In the genomic region with DNA sequence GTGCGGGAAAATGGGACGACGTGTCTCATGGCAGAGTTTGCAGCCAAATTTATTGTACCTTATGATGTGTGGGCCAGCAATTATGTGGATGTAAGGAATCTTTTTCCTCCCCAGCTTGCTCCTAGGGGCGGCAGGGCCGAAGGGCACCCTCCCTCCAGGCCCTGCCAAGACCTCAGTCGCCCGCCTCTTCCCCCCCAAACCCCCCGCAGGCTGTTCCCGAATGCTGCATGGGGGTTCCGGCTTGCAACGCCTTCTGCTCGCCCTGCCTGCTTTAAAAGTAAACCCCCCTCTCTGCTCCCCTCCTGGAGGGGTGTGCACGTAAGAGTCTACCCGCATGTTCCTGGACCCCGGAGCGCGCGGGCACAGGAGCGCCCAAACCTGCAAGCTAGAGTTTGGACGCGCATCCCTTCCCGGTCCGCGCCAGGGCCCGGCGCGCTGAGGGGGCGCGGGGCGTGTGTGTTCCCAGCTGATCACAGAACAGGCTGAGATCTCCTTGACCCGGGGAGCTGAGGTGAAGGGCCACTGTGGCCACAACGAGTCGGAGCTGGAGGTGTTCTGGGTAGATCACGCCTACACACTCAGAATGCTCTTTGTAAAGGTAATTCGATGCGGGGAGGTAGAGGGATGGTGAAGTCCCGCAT, we compare ENCODE assay signal across 9 mouse cellular contexts. TPM values are rescaled to one million over a fixed set of nuclear protein-coding genes. Genes with fewer than 3 reads are reported as not detected.
DNase-seq lines count a peak whose midpoint lies in the region; ATAC-seq and TF ChIP-seq lines count a peak whose summit lies in the region.
"Had no signal": no experiment of that assay in that cellular context is flagged by ENCODE, and none has a peak within 500 bp of the region (broad histone marks: within the 10 kb centered on the region; RNA-seq: fewer than 3 reads in every experiment).

No protein-coding gene starts in this region.

- no peak overlapping the region for H3K27ac ChIP-seq in heart, embryonic 10.5 days
- H3K27ac ChIP-seq in embryonic facial prominence, embryonic 14.5 days (replicated peaks; ENCODE audit: low read depth, low read length), result no peak overlapping the region
- no peak overlapping the region for H3K27ac ChIP-seq in limb, embryonic 12.5 days
- H3K27ac ChIP-seq in lung, postnatal 0 days (ENCODE audit: low read length), result no peak overlapping the region

- no peak for TF ChIP-seq CTCF in lung, postnatal 0 days (IDR thresholded peaks at IDR 0.05)

- H3K4me3 ChIP-seq in heart, embryonic 10.5 days, result peak overlapping the region; percentile 47
- H3K4me3 ChIP-seq in embryonic facial prominence, embryonic 14.5 days (ENCODE audit: low read depth, low read length), result peak overlapping the region; percentile 35
- peak overlapping the region; percentile 42 for H3K4me3 ChIP-seq in limb, embryonic 12.5 days (replicated peaks)
- no peak overlapping the region for H3K4me3 ChIP-seq in lung, postnatal 0 days (ENCODE audit: low read depth, low read length)

- H3K27me3 ChIP-seq in heart, embryonic 10.5 days (ENCODE audit: insufficient read depth, poor library complexity, severe bottlenecking), result peaks cover 47% of the 10 kb centered on the region
- peaks cover 38% of the 10 kb centered on the region for H3K27me3 ChIP-seq in embryonic facial prominence, embryonic 14.5 days (replicated peaks; ENCODE audit: control insufficient read depth, insufficient read depth, low read length)
- peaks cover 38% of the 10 kb centered on the region for H3K27me3 ChIP-seq in limb, embryonic 12.5 days
- peaks cover 16% of the 10 kb centered on the region for H3K27me3 ChIP-seq in lung, postnatal 0 days (replicated peaks; ENCODE audit: insufficient read depth, low read length)

- no peak; the same call in 1 of the 2 replicates for ATAC-seq in embryonic facial prominence, embryonic 14.5 days (ENCODE audit: low read depth)
- no peak for ATAC-seq in limb, embryonic 12.5 days (ENCODE audit: insufficient number of reproducible peaks, insufficient read depth, low FRiP score, low TSS enrichment, low read depth)
- no peak for ATAC-seq in lung, postnatal 0 days

- no peaks in the 10 kb centered on the region for H3K36me3 ChIP-seq in heart, embryonic 10.5 days
- H3K36me3 ChIP-seq in embryonic facial prominence, embryonic 14.5 days (ENCODE audit: control insufficient read depth, insufficient read depth, low read length), result no peaks in the 10 kb centered on the region
- H3K36me3 ChIP-seq in limb, embryonic 12.5 days, result no peaks in the 10 kb centered on the region
- H3K36me3 ChIP-seq in lung, postnatal 0 days (ENCODE audit: insufficient read depth, low read length), result no peaks in the 10 kb centered on the region

- H3K9me3 ChIP-seq in heart, embryonic 10.5 days, result no peaks in the 10 kb centered on the region
- no peaks in the 10 kb centered on the region for H3K9me3 ChIP-seq in embryonic facial prominence, embryonic 14.5 days (ENCODE audit: control insufficient read depth, low read length)
- no peaks in the 10 kb centered on the region for H3K9me3 ChIP-seq in limb, embryonic 12.5 days
- H3K9me3 ChIP-seq in lung, postnatal 0 days (ENCODE audit: low read length), result no peaks in the 10 kb centered on the region

- peaks cover 15% of the 10 kb centered on the region for H3K4me1 ChIP-seq in heart, embryonic 10.5 days
- H3K4me1 ChIP-seq in embryonic facial prominence, embryonic 14.5 days (ENCODE audit: control insufficient read depth, insufficient read depth, low read length), result peaks cover 13% of the 10 kb centered on the region
- peaks cover 20% of the 10 kb centered on the region for H3K4me1 ChIP-seq in limb, embryonic 12.5 days (replicated peaks)
- no peaks in the 10 kb centered on the region for H3K4me1 ChIP-seq in lung, postnatal 0 days (ENCODE audit: insufficient read depth, low read depth, low read length)

- peak overlapping the region; percentile 61 for H3K4me2 ChIP-seq in embryonic facial prominence, embryonic 14.5 days (ENCODE audit: low read depth, low read length)
- peak overlapping the region; percentile 79 for H3K4me2 ChIP-seq in limb, embryonic 12.5 days
- H3K4me2 ChIP-seq in lung, postnatal 0 days (replicated peaks; ENCODE audit: low read depth, low read length), result no peak overlapping the region

- no peak overlapping the region for H3K9ac ChIP-seq in embryonic facial prominence, embryonic 14.5 days (ENCODE audit: low read depth, low read length)
- peak overlapping the region; percentile 45 for H3K9ac ChIP-seq in limb, embryonic 12.5 days (replicated peaks)
- no peak overlapping the region for H3K9ac ChIP-seq in lung, postnatal 0 days (replicated peaks; ENCODE audit: low read depth)

- WGBS in heart, embryonic 10.5 days, result 2% methylated on average over 37 of the region's 37 CpGs
- under 1% methylated on average over 35 of the region's 37 CpGs for WGBS in embryonic facial prominence, embryonic 14.5 days
- 2% methylated on average over 37 of the region's 37 CpGs for WGBS in limb, embryonic 12.5 days
- 2% methylated on average over 37 of the region's 37 CpGs for WGBS in lung, postnatal 0 days

- no peak for DNase-seq in heart, embryonic 10.5 days (ENCODE audit: low spot score)
- no peak for DNase-seq in heart, postnatal 4 days
- peak; percentile 9 for DNase-seq in 3134 (ENCODE audit: extremely low read depth, insufficient read length, low spot score)
- no peak for DNase-seq in embryonic facial prominence, embryonic 14.5 days (ENCODE audit: low spot score)
- no peak for DNase-seq in c-Kit-positive CD71-positive TER-119-positive erythroid progenitor cells, embryonic 14.5 days (ENCODE audit: low spot score)
- DNase-seq in thymus, postnatal 4 days, result no peak
- DNase-seq in lung, postnatal 0 days (ENCODE audit: low spot score), result no peak

- TF ChIP-seq EP300 in lung, postnatal 0 days (IDR thresholded peaks at IDR 0.05), result no peak

RNA-seq across cellular contexts. Expression of a gene that starts 7.1 kb away (rescaled TPM):
- 0.13 TPM in 1 of 2 replicates, not detected in the other for polyA plus RNA-seq in heart, embryonic 10.5 days (2016; fragmentation: Nextera tagmentation; extraction: Ambion mirVana)
- not detected for total RNA-seq in heart, postnatal 4 days (2021)
- 0.50 and 1.2 TPM in 2 replicates for polyA plus RNA-seq in embryonic facial prominence, embryonic 14.5 days (2014; fragmentation: Nextera tagmentation; extraction: Ambion mirVana)
- polyA plus RNA-seq in limb, embryonic 12.5 days (2016; fragmentation: Nextera tagmentation; extraction: Ambion mirVana), result 0.63 and 0.90 TPM in 2 replicates
- not detected in 2 replicates for polyA plus RNA-seq in lung, postnatal 0 days (2015; fragmentation: Nextera tagmentation; extraction: Ambion mirVana)
- polyA plus RNA-seq: heart, postnatal 0 days had no signal
